Mouse (Mus musculus): ENCODE measurements around the gene Tanc2.

The Tanc2 gene

GRCm38 (mm10) chr11:105927065-105928030 is 337.6 kb downstream of the Tanc2 start:
- DNase-seq (ENCODE audit: low read depth), result peak; percentile 83

GRCm38 (mm10) chr11:105928171-105928570 is 338.4 kb downstream of the Tanc2 start:
- no peak for DNase-seq (ENCODE audit: low read depth)

GRCm38 (mm10) chr11:105931380-105931779 is 341.6 kb downstream of the Tanc2 start:
- no peak for DNase-seq (ENCODE audit: low read depth)

GRCm38 (mm10) chr11:105933746-105934145 is 344.0 kb downstream of the Tanc2 start:
- DNase-seq (ENCODE audit: low read depth), result no peak

GRCm38 (mm10) chr11:105934303-105934711 is 344.5 kb downstream of the Tanc2 start:
- no peak for DNase-seq (ENCODE audit: low read depth)

GRCm38 (mm10) chr11:105934816-105935215 is 345.0 kb downstream of the Tanc2 start:
- no peak for DNase-seq (ENCODE audit: low read depth)

- no peak for DNase-seq (ENCODE audit: low read depth)
These were observed 345.7 kb downstream of the Tanc2 start for GRCm38 (mm10) chr11:105935496-105935895.

GRCm38 (mm10) chr11:105936200-105936599 is 346.4 kb downstream of the Tanc2 start:
- DNase-seq (ENCODE audit: low read depth), result no peak

GRCm38 (mm10) chr11:105936974-105937373 is 347.2 kb downstream of the Tanc2 start:
- no peak for DNase-seq (ENCODE audit: low read depth)

- no peak for DNase-seq (ENCODE audit: low read depth)
These were observed 349.0 kb downstream of the Tanc2 start for GRCm38 (mm10) chr11:105938771-105939170.

GRCm38 (mm10) chr11:105941973-105942372 is 352.2 kb downstream of the Tanc2 start:
- DNase-seq (ENCODE audit: low read depth), result no peak

- DNase-seq (ENCODE audit: low read depth), result no peak
These were observed 353.6 kb downstream of the Tanc2 start for GRCm38 (mm10) chr11:105943133-105944102.

- DNase-seq (ENCODE audit: low read depth), result peak; percentile 60
These were observed 354.4 kb downstream of the Tanc2 start for GRCm38 (mm10) chr11:105944126-105944621.

GRCm38 (mm10) chr11:105944770-105945672 is 355.2 kb downstream of the Tanc2 start:
- DNase-seq (ENCODE audit: low read depth), result no peak

- peak; percentile 50 for DNase-seq (ENCODE audit: low read depth)
These were observed 356.9 kb downstream of the Tanc2 start for GRCm38 (mm10) chr11:105946694-105947154.

- no peak for DNase-seq (ENCODE audit: low read depth)
These were observed 358.5 kb downstream of the Tanc2 start for GRCm38 (mm10) chr11:105948255-105948654.

GRCm38 (mm10) chr11:105950519-105950918 is 360.7 kb downstream of the Tanc2 start:
- DNase-seq (ENCODE audit: low read depth), result no peak

GRCm38 (mm10) chr11:105951601-105952044 is 361.8 kb downstream of the Tanc2 start:
- DNase-seq (ENCODE audit: low read depth), result no peak

- DNase-seq (ENCODE audit: low read depth), result no peak
These were observed 362.3 kb downstream of the Tanc2 start for GRCm38 (mm10) chr11:105952111-105952510.

- DNase-seq (ENCODE audit: low read depth), result no peak
These were observed 363.2 kb downstream of the Tanc2 start, which contains the start of gene Cyb561 for GRCm38 (mm10) chr11:105952911-105953386. Gene Cyb561, minus strand, starts transcription at chr11:105953336.

GRCm38 (mm10) chr11:105953402-105953801 is 363.6 kb downstream of the Tanc2 start:
- no peak for DNase-seq (ENCODE audit: low read depth)
